ENCODE assay signal across 8 mouse cellular contexts in the genomic region with DNA sequence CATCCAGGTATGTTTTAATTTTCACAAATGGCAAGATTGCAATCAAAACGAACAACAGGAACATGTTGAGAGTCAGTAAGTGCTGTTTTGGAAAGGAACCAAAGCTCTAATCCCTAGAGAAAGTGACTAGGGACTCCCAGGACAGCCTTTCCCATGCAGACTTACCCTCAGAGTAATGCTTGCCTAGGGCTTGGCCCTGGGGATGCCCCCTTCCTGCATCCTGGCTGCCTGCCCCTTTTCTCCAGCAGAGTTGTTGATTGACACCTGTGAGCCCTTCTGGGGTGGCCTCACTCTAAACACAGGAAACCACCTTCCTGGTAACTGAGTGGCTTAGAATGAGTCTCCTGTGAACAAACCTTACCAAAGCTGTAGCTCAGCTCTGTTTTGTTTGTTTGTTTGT. TPM values are rescaled to one million over a fixed set of nuclear protein-coding genes. Genes with fewer than 3 reads are reported as not detected.
A peak's percentile ranks its signal among the peaks of the same experiment; 100 is the strongest.
DNase-seq lines count a peak whose midpoint lies in the region; ATAC-seq lines count a peak whose summit lies in the region.

No protein-coding gene starts in this region.

- WGBS in heart, embryonic 10.5 days, result 21% methylated on average over 1 of the region's 1 CpGs
- 38% methylated on average over 1 of the region's 1 CpGs for WGBS in embryonic facial prominence, embryonic 13.5 days

- DNase-seq in heart, embryonic 10.5 days (ENCODE audit: low spot score), result no peak
- no peak for DNase-seq in heart, postnatal 36 days
- peak; percentile 79 for DNase-seq in CD4-positive helper T cell, adult 2 months (ENCODE audit: low read depth, low spot score)
- DNase-seq in naive thymus-derived CD4-positive, alpha-beta T cell, adult 2 months (ENCODE audit: low read depth), result peak; percentile 74
- DNase-seq in layer of hippocampus, postnatal 36 days, result no peak
- no peak for DNase-seq in frontal cortex, postnatal 14 days (ENCODE audit: low spot score in 2 of 2)
- no peak for DNase-seq in retina, postnatal 1 day

- H3K4me3 ChIP-seq in heart, embryonic 10.5 days, result no peak overlapping the region
- no peak overlapping the region for H3K4me3 ChIP-seq in embryonic facial prominence, embryonic 13.5 days

- no peak for ATAC-seq in embryonic facial prominence, embryonic 13.5 days (ENCODE audit: insufficient number of reproducible peaks, insufficient read depth, low FRiP score, low TSS enrichment, low read depth)

- no peaks in the 10 kb centered on the region for H3K36me3 ChIP-seq in heart, embryonic 10.5 days
- peaks cover 10% of the 10 kb centered on the region; the same call in 1 of the 2 replicates for H3K36me3 ChIP-seq in embryonic facial prominence, embryonic 13.5 days

- peak overlapping the region; percentile 87 for H3K27ac ChIP-seq in heart, embryonic 10.5 days
- H3K27ac ChIP-seq in embryonic facial prominence, embryonic 13.5 days, result peak overlapping the region; percentile 94

- intact Hi-C loops in heart, postnatal 36 days (cut with DNase I), result loop anchor here (1.0 kb wide), 2 partner anchors 17 to 120 kb away; no protein-coding TSS in a partner anchor

- H3K27me3 ChIP-seq in heart, embryonic 10.5 days (ENCODE audit: insufficient read depth, poor library complexity, severe bottlenecking), result no peaks in the 10 kb centered on the region
- H3K27me3 ChIP-seq in embryonic facial prominence, embryonic 13.5 days, result no peaks in the 10 kb centered on the region

- no peaks in the 10 kb centered on the region for H3K9me3 ChIP-seq in heart, embryonic 10.5 days
- H3K9me3 ChIP-seq in embryonic facial prominence, embryonic 13.5 days, result no peaks in the 10 kb centered on the region

- H3K4me2 ChIP-seq in embryonic facial prominence, embryonic 13.5 days, result peak overlapping the region; percentile 80

- H3K4me1 ChIP-seq in heart, embryonic 10.5 days, result peaks cover 47% of the 10 kb centered on the region
- H3K4me1 ChIP-seq in embryonic facial prominence, embryonic 13.5 days, result peaks cover 42% of the 10 kb centered on the region

- H3K9ac ChIP-seq in embryonic facial prominence, embryonic 13.5 days, result peak overlapping the region; percentile 22; the same call in 1 of the 2 replicates

RNA-seq across cellular contexts. Expression of a gene that starts 58.2 kb away (rescaled TPM):
- 4.0 and 4.6 TPM in 2 replicates for polyA plus RNA-seq in heart, embryonic 10.5 days (2016; fragmentation: Nextera tagmentation; extraction: Ambion mirVana)
- 10 to 100 TPM; 55.1 to 60.7 TPM for total RNA-seq in heart, postnatal 36 days (2021)
- polyA plus RNA-seq in embryonic facial prominence, embryonic 13.5 days (2015; fragmentation: Nextera tagmentation; extraction: Ambion mirVana), result 11.2 and 12.2 TPM in 2 replicates
- total RNA-seq in layer of hippocampus, postnatal 36 days (2021), result 10 to 100 TPM; 24.2 to 25.2 TPM

Comparison
In these comparisons a context has a peak if more than half of its experiments do, and no peak if none do; other contexts are left out.
1. DNase-seq: peak in CD4-positive helper T cell, adult 2 months (single experiment) and naive thymus-derived CD4-positive, alpha-beta T cell, adult 2 months (single experiment); none in heart, embryonic 10.5 days (single experiment), heart, postnatal 36 days (0 of 2), layer of hippocampus, postnatal 36 days (0 of 2), frontal cortex, postnatal 14 days (0 of 2) and retina, postnatal 1 day (single experiment).